Mouse (Mus musculus): Measurements from ENCODE around the gene Ankrd39. TPM values are rescaled to one million over a fixed set of nuclear protein-coding genes. Genes with fewer than 3 reads are reported as not detected.

Ankrd39 gene
- polyA plus RNA-seq (2016; fragmentation: Nextera tagmentation; extraction: Ambion mirVana) = 23.9 and 24.5 TPM in 2 replicates

GRCm38 (mm10) chr1:36546888-36547471 is at the start of gene Ankrd39:
Gene Ankrd39 (minus strand): TSS chr1:36547445.
- Histone ChIP-seq H3K9me3 (no peaks in the 10 kb centered on the region), H3K27me3 (ENCODE audit: insufficient read depth, poor library complexity, severe bottlenecking) (no peaks in the 10 kb centered on the region), H3K4me1 (peaks cover 43% of the 10 kb centered on the region), H3K36me3 (peaks cover 41% of the 10 kb centered on the region), H3K4me3 (peak within 1 kb of the TSS; percentile 83), H3K27ac (peak within 1 kb of the TSS; percentile 94)
- under 1% methylated on average over 43 of the region's 43 CpGs for WGBS
- peak; percentile 99 for DNase-seq (ENCODE audit: low spot score)

- Histone ChIP-seq H3K4me3 (no peak overlapping the region), H3K36me3 (no peaks in the 10 kb centered on the region), H3K27ac (no peak overlapping the region; the same call in 1 of the 2 replicates), H3K27me3 (ENCODE audit: insufficient read depth, poor library complexity, severe bottlenecking) (0 out of 2 replicates have a peak, but pooled peaks cover 6% of the 10 kb centered on the region), H3K9me3 (no peaks in the 10 kb centered on the region), H3K4me1 (peaks cover 33% of the 10 kb centered on the region)
- 41% methylated on average over 4 of the region's 4 CpGs for WGBS
- DNase-seq (ENCODE audit: low spot score) = no peak
Measured at GRCm38 (mm10) chr1:36596114-36596513, 48.9 kb upstream of the Ankrd39 start.

- Histone ChIP-seq H3K4me1 (peaks cover 41% of the 10 kb centered on the region), H3K27me3 (ENCODE audit: insufficient read depth, poor library complexity, severe bottlenecking) (0 out of 2 replicates have a peak, but pooled peaks cover 4% of the 10 kb centered on the region), H3K9me3 (no peaks in the 10 kb centered on the region), H3K27ac (peak overlapping the region; percentile 49; the same call in 1 of the 2 replicates), H3K4me3 (no peak overlapping the region), H3K36me3 (no peaks in the 10 kb centered on the region)
- DNase-seq (ENCODE audit: low spot score) = no peak
- 49% methylated on average over 10 of the region's 10 CpGs for WGBS
Measured at GRCm38 (mm10) chr1:36595167-36595931, 48.1 kb upstream of the Ankrd39 start.

GRCm38 (mm10) chr1:36593099-36593498 is 45.9 kb upstream of the Ankrd39 start:
- DNase-seq (ENCODE audit: low spot score) = no peak
- 17% methylated on average over 1 of the region's 1 CpGs for WGBS
- H3K36me3 ChIP-seq = no peaks in the 10 kb centered on the region
- H3K27me3 ChIP-seq (ENCODE audit: insufficient read depth, poor library complexity, severe bottlenecking) = no peaks in the 10 kb centered on the region
- H3K4me3 ChIP-seq = no peak overlapping the region
- H3K27ac ChIP-seq = peak overlapping the region; percentile 49; the same call in 1 of the 2 replicates
- no peaks in the 10 kb centered on the region for H3K9me3 ChIP-seq
- H3K4me1 ChIP-seq = peaks cover 63% of the 10 kb centered on the region

- no peaks in the 10 kb centered on the region for H3K27me3 ChIP-seq (ENCODE audit: insufficient read depth, poor library complexity, severe bottlenecking)
Measured at GRCm38 (mm10) chr1:36591408-36591807, 44.2 kb upstream of the Ankrd39 start.

GRCm38 (mm10) chr1:36590664-36591063 is 43.4 kb upstream of the Ankrd39 start:
- H3K4me1 ChIP-seq = peaks cover 74% of the 10 kb centered on the region
- H3K27me3 ChIP-seq (ENCODE audit: insufficient read depth, poor library complexity, severe bottlenecking) = no peaks in the 10 kb centered on the region
- no peak for DNase-seq (ENCODE audit: low spot score)
- no peaks in the 10 kb centered on the region for H3K36me3 ChIP-seq
- H3K9me3 ChIP-seq = no peaks in the 10 kb centered on the region
- no peak overlapping the region for H3K4me3 ChIP-seq
- 76% methylated on average over 9 of the region's 9 CpGs for WGBS
- H3K27ac ChIP-seq = peak overlapping the region; percentile 6; the same call in 1 of the 2 replicates

More at GRCm38 (mm10) chr1:36591408-36591807, 44.2 kb upstream of the Ankrd39 start:
- Histone ChIP-seq H3K4me1 (peaks cover 74% of the 10 kb centered on the region), H3K27ac (peak overlapping the region; percentile 6; the same call in 1 of the 2 replicates), H3K36me3 (no peaks in the 10 kb centered on the region), H3K9me3 (no peaks in the 10 kb centered on the region), H3K4me3 (no peak overlapping the region)
- no peak for DNase-seq (ENCODE audit: low spot score)
- WGBS = 47% methylated on average over 2 of the region's 2 CpGs

GRCm38 (mm10) chr1:36589486-36589885 is 42.2 kb upstream of the Ankrd39 start:
- Histone ChIP-seq H3K36me3 (no peaks in the 10 kb centered on the region), H3K4me1 (peaks cover 76% of the 10 kb centered on the region), H3K27ac (peak overlapping the region; percentile 60), H3K4me3 (no peak overlapping the region), H3K27me3 (ENCODE audit: insufficient read depth, poor library complexity, severe bottlenecking) (no peaks in the 10 kb centered on the region), H3K9me3 (no peaks in the 10 kb centered on the region)
- WGBS = 68% methylated on average over 6 of the region's 6 CpGs
- DNase-seq (ENCODE audit: low spot score) = no peak

- H3K27me3 ChIP-seq (ENCODE audit: insufficient read depth, poor library complexity, severe bottlenecking) = no peaks in the 10 kb centered on the region
- H3K27ac ChIP-seq = peak overlapping the region; percentile 60
- no peak overlapping the region for H3K4me3 ChIP-seq
- peaks cover 84% of the 10 kb centered on the region for H3K4me1 ChIP-seq
- H3K9me3 ChIP-seq = no peaks in the 10 kb centered on the region
- no peak for DNase-seq (ENCODE audit: low spot score)
- H3K36me3 ChIP-seq = no peaks in the 10 kb centered on the region
- 70% methylated on average over 13 of the region's 13 CpGs for WGBS
Measured at GRCm38 (mm10) chr1:36588476-36589450, 41.5 kb upstream of the Ankrd39 start.

- Histone ChIP-seq H3K36me3 (no peaks in the 10 kb centered on the region), H3K4me3 (no peak overlapping the region), H3K27ac (peak overlapping the region; percentile 60), H3K4me1 (peaks cover 88% of the 10 kb centered on the region), H3K9me3 (no peaks in the 10 kb centered on the region), H3K27me3 (ENCODE audit: insufficient read depth, poor library complexity, severe bottlenecking) (no peaks in the 10 kb centered on the region)
- WGBS = 91% methylated on average over 6 of the region's 6 CpGs
- no peak for DNase-seq (ENCODE audit: low spot score)
Measured at GRCm38 (mm10) chr1:36587860-36588259, 40.6 kb upstream of the Ankrd39 start.

- Histone ChIP-seq H3K4me3 (no peak overlapping the region), H3K36me3 (no peaks in the 10 kb centered on the region), H3K4me1 (peaks cover 89% of the 10 kb centered on the region), H3K9me3 (no peaks in the 10 kb centered on the region), H3K27me3 (ENCODE audit: insufficient read depth, poor library complexity, severe bottlenecking) (no peaks in the 10 kb centered on the region), H3K27ac (peak overlapping the region; percentile 70)
- 43% methylated on average over 4 of the region's 4 CpGs for WGBS
- DNase-seq (ENCODE audit: low spot score) = no peak
Measured at GRCm38 (mm10) chr1:36586288-36586687, 39.0 kb upstream of the Ankrd39 start.

GRCm38 (mm10) chr1:36583408-36584116 is 36.3 kb upstream of the Ankrd39 start:
- Histone ChIP-seq H3K4me1 (peaks cover 88% of the 10 kb centered on the region), H3K27me3 (ENCODE audit: insufficient read depth, poor library complexity, severe bottlenecking) (no peaks in the 10 kb centered on the region), H3K4me3 (no peak overlapping the region), H3K27ac (peak overlapping the region; percentile 92; the same call in 1 of the 2 replicates), H3K9me3 (no peaks in the 10 kb centered on the region), H3K36me3 (no peaks in the 10 kb centered on the region)
- no peak for DNase-seq (ENCODE audit: low spot score)
- 71% methylated on average over 8 of the region's 8 CpGs for WGBS

- H3K27ac ChIP-seq = peak overlapping the region; percentile 92; the same call in 1 of the 2 replicates
- no peaks in the 10 kb centered on the region for H3K36me3 ChIP-seq
- H3K27me3 ChIP-seq (ENCODE audit: insufficient read depth, poor library complexity, severe bottlenecking) = no peaks in the 10 kb centered on the region
- H3K4me1 ChIP-seq = peaks cover 91% of the 10 kb centered on the region
- no peak for DNase-seq (ENCODE audit: low spot score)
- WGBS = 54% methylated on average over 8 of the region's 8 CpGs
- no peaks in the 10 kb centered on the region for H3K9me3 ChIP-seq
- no peak overlapping the region for H3K4me3 ChIP-seq
Measured at GRCm38 (mm10) chr1:36582211-36582610, 35.0 kb upstream of the Ankrd39 start.
